Mouse (Mus musculus) T-cell, adult 2 months (primary cell): ENCODE data around the gene Otor.
A peak's percentile ranks its signal among the peaks of the same experiment; 100 is the strongest.

Source experiments
- DNase-seq: peaks from one replicate; pipeline ENCODE4 v3.0.0; 2022; ENCODE audit warnings: low spot score

The Otor gene

GRCm38 (mm10) chr2:143078198-143078851 is at the start of gene Otor:
TSS of gene Otor (plus strand) at chr2:143078473.
- DNase-seq: no peak

DNA sequence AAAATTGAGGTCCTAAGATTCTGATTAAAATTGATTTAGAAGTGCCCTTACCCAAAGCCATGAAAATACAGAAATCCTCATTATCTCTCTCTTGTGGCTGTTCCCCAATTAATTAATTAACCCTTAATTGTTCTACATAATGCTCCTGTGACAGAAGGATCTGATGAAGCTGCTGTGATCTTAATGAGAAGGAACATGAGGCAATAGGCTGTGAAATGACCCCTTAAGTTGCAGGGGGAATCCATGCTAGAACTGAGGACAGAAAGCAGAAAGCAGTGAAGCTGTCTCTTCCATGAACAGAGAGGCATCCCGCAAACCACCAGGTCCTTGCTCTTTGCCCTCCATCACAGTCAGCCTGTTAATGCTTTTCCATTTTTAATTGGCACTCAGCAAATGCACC is 47.0 kb upstream of the Otor start:
- DNase-seq: no peak

DNA sequence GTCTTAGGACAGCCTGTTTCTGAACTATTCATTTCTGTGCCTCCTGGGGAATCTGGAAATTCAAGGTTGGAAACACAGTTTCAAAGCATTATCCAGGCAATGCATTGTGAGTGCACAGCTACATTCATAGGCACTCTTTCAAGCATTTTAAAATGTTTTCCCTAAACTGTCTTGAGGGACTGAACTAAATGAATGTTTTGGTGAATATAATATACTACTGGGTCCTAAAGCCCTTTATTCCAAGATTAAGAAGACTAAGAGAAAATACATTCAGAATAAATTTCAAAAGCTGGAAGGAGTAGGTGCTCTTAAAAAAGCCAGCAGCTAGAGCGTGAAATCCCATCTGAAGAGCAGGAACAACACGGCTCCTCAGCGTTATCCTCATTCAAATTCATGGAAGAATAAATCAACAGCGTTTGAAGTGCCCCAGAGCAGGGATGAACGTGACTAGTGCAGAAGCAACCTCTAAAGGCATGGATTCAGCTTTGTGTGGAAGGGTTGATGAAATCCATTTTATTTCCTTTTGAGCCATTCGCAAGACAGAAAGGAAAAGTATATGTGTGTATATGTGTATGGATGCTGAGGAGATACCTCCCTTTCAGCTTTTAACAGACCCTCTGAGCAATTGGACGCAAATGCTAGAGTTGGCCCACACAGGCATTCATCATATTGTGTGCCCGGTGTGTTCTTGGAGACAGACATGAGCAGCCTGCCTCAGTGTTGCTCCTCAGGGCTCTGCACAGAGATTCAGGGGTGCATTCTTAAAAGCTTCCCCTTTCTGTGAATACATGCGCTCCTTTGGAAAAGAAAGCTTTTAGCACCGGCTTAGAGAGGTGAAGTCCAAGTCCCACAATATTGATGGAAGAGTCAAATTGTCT is 45.7 kb upstream of the Otor start:
- DNase-seq: no peak

GRCm38 (mm10) chr2:143034350-143035085 is 43.8 kb upstream of the Otor start:
- no peak for DNase-seq

DNA sequence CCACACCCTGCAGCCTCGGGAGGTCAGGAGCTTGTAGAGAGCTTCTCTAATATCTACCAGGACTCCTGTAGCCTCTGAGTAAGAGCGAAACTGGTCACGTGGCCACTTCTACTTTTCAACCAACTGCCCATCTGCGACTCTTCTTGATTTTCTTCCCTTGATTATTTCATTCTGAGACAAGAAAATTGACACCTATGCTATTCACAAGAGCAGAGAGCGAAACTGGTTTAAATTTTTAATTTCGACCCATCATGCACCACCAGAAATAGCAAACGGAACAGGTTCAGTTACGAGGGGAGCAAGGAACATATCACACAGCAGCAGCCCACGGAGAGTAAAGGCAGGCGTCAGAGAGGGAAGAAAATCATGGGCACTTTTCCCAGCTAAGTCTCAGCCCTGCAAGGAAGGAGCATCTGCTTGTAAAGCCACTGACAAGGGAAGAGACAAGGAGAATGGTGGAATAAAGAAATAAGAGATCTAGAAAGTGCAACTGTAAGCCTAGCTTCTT is 43.1 kb upstream of the Otor start:
- no peak for DNase-seq

GRCm38 (mm10) chr2:143041596-143041995 is 36.7 kb upstream of the Otor start:
- no peak for DNase-seq

DNA sequence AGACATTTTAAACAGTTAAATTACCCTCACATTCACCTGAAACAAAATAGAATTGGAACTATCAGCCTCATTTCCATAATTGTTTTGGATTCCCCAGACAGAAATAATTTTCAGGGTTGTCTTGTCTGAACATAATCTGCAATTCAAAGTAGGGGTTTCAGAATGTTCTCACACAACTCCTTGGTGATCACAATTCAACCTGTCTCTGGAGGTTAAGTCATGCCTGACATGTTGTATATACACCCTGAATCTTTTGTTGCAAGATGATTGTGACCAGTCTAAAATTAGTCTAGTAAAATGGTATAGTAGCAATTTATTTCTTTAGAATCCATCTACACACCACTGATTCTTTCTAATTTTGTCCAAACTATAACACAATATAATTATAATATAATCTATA is 23.0 kb upstream of the Otor start:
- DNase-seq: no peak

DNA sequence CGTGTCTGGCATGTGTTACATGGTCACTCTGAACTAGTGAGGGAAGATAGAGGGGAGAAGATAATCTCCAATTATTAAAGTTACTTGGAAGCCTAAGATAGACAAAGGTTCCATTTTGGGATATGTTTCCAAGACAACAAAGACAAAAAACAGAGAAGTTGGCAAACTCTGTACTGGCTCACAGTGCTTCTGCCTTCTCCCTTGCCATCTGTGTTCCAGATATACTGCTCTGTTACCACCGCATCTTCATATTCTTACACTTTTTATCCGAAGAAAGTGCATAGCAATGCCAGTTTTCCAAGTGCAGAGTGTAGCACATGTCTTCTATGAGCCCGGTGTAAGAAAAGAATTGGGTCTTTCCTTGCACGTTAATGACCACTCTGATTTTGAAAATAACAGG is 21.5 kb upstream of the Otor start:
- no peak for DNase-seq

DNA sequence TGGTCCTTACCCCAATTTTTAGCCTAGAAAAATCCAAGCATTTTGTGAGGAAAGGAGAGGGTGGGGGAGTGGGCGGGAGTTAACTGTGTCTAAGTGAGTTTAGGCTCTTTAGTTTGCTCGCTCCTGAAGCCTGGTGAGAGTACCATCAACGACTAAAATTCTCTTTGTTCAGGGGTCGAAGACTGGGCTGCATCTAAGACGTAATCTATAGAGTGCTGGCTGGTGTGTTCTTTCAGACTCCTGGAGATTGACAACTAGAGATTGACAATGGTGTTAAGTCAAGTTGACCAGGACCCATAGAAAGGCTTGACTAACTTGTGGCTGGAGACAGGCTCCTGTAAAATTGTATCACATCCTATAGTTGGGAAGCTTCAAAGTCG is 15.9 kb upstream of the Otor start:
- no peak for DNase-seq

GRCm38 (mm10) chr2:143062812-143063792 is 15.2 kb upstream of the Otor start, which contains the start of gene Snrpb2:
TSS of gene Snrpb2 (plus strand) at chr2:143063039.
- DNase-seq: peak; percentile 78

DNA sequence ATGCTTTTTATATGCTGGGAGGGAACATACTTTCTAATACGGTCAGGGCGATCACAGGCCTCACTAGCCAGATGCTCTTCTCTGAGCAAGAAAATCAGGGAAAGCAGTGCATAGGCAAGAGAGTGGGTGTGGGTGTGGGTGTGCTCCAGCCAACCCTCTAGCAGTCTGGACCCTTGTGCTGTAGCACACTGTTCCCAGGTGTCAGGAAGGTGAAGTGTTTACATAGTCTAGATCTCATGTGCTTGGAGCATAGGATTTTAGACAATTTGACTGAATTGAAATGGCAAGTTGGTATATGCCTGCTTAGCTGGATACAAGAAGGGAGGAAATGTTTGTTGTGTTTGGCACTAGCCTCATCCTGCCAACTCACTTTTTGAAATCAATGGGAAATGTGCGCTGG is 12.4 kb upstream of the Otor start:
- no peak for DNase-seq

- no peak for DNase-seq
Observed at GRCm38 (mm10) chr2:143081693-143082092, 3.4 kb downstream of the Otor start.

DNA sequence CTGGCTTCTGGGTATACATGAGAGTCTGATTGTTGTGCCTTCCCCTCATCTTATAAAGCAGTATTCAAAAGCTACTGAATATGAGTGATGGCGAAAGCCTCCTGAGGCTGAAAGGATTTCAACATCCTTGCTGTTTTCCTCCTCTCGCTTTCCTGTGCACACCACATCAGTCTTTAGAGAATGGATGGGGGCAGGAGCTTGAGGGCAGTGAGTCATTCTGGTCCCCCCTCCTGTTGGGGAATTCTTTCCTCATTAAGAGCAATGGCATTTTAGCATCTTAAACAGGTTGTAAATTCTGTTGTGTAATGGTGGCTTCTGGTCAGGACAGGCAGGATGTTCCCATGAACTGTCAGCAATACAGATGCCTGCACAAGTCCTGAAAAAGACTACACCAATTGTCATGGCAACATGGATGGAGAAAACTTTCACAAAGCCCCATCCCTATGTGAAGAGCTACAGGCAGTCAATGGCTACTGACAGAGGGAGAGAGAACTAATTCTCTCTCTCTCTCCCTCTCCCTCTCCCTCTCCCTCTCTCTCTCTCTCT is 6.7 kb downstream of the Otor start:
- DNase-seq: no peak

DNA sequence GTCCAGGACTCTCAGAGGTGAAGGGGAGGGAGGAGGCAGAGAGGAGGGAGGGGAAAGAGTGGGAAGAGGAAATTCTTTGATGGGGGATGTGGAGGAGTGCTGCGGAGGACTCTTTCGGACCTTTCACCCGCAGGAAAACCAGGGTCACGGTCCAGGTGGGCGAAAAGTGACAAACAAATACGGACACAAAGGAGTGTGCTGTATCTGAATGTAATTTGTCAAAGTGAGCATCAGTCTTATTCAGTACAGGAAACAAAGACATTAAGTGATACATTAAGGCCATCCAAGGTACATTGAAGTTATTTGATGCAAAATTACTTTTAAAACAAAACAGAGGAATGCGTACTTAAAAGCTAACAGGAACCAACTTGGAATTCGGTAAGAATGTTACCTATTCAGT is 11.6 kb downstream of the Otor start:
- no peak for DNase-seq

DNA sequence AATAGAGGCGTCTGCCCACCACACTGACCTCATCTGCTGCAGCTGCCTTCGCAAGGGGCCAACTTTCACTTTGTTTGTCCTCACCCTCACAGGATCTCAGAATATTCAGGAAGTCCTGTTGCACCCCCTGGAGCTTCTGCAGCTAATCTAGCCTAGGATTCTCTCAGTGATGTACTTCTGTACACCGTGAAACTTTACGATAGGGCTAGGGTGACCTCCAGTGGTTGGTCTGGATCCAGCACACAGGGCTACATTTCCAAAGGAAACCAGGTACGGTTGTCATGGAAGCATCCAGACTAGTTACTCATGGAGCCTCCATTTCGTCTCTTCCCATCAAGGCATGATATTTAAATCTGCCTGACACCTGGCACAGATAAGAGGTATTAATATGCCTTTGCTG is 15.5 kb downstream of the Otor start:
- no peak for DNase-seq

- DNase-seq: no peak
Observed at GRCm38 (mm10) chr2:143094761-143095160, 16.5 kb downstream of the Otor start.

DNA sequence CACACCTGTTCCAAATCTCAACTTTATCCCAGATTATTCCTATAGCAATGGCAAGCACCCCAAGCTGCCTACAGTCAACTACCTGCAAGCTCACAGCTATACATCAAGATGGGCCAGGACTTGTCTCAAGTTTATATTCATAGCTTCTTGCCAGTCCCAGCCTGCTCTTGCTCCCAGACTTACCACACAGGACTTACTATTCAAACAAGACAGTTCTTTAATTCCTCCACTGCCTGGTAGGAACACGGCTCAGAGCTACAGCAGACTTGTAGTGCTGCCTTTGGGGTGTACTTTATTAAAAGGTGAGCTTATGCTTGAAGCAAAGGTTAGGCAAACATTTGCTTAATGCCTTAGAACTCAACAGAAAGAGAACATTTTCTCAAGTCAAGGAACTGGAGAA is 18.9 kb downstream of the Otor start:
- DNase-seq: no peak

DNA sequence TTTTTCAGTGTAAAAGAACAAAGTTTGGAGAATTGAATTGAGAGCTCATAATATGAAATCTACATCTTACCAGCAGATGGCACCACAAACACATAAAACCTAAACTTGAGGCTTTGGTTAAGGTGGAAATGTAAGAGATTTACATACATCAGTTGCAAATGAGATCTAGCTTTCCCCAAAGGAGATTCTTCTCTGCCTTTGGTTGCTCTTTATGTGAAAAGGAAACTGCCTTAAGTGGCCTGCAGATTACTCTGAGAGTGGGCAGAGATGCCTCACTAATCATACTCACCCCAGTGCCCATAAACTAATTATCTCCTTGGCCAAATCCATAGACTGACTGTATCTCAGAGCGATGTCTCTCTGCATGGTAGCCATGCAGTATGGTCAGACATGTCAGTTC is 35.6 kb downstream of the Otor start:
- DNase-seq: no peak

DNA sequence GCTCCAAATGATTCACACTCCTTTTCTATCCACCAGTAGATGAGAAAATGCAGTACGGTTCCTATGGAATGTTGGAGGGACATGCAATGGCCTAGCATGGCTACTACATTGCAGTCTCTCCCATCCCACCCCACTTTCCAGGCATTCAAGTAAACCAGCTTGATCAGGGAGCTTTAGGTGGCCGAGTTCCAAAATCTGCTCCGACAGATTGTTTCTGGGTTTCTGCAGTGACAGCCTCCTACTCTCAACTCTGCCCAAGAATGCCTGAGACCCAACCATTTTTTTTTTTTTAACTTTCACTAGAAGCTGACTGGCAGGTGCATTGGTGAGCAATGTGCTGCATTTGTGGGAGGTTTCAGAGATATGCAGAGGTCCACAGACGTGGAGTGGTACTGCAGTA is 36.4 kb downstream of the Otor start:
- no peak for DNase-seq

DNA sequence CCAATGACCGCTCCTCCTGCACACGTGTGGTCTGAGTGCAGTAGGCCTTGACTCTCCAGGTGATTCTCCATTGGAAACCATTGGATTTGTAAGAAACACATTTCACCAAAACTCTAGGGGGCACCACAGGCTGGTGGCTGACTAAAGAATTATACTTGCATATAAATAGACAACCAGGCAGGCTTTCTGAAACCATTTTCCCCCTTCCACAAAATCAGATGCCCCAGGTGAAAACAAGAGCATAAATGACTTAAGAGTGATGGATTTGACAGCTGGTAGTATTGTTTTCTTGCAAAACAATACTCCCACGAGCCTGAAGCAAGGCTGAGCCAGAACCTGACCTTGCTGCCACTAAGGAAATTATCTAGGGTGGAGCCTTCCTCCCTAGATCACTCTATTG is 39.2 kb downstream of the Otor start:
- DNase-seq: no peak

GRCm38 (mm10) chr2:143118221-143118620 is 39.9 kb downstream of the Otor start:
- DNase-seq: no peak
